Mouse (Mus musculus) liver, adult 2 months (tissue): ENCODE results near the gene Tmem143. TPM values are rescaled to one million over a fixed set of nuclear protein-coding genes. Genes with fewer than 3 reads are reported as not detected.

Source experiments
- DNase-seq: peaks from one replicate; pipeline ENCODE4 v3.0.0-alpha.2; 2011; ENCODE audit warnings: low read depth, low spot score; ENCODE audit errors: extremely low read depth
- H3K27ac ChIP-seq: fragments of 200-500 bp; replicated peaks from 2 replicates; pipeline ENCODE4 v1.5.1; 2012; ENCODE audit warnings: low read depth, mild to moderate bottlenecking, control low read depth, inconsistent platforms, low read length; ENCODE audit not compliant: insufficient read depth
- H3K27me3 ChIP-seq: fragments of 200-500 bp; 2 replicates; pipeline ENCODE4 v1.6.1; 2012; ENCODE audit warnings: mild to moderate bottlenecking, moderate library complexity, low read length, inconsistent platforms; ENCODE audit not compliant: control insufficient read depth, insufficient read depth
- H3K36me3 ChIP-seq: fragments of 200-500 bp; 2 replicates; pipeline ENCODE4 v1.6.1; 2012; ENCODE audit warnings: low read length, inconsistent platforms; ENCODE audit not compliant: control insufficient read depth, insufficient read depth
- H3K4me1 ChIP-seq: fragments of 200-500 bp; 2 replicates; pipeline ENCODE4 v1.6.1; 2011; ENCODE audit warnings: low read length; ENCODE audit not compliant: control insufficient read depth, insufficient read depth
- H3K4me3 ChIP-seq: fragments of 200-500 bp; 2 replicates; pipeline ENCODE4 v1.5.1; 2011; ENCODE audit warnings: low read depth, mild to moderate bottlenecking, control low read depth, low read length, moderate library complexity; ENCODE audit not compliant: insufficient read depth
- H3K79me2 ChIP-seq: fragments of 200-500 bp; 2 replicates; pipeline ENCODE4 v1.6.1; 2012; ENCODE audit warnings: inconsistent platforms, mild to moderate bottlenecking, low read length, moderate library complexity; ENCODE audit not compliant: control insufficient read depth, insufficient read depth
- H3K9ac ChIP-seq: fragments of 200-500 bp; 2 replicates; pipeline ENCODE4 v1.6.1; 2012; ENCODE audit warnings: low read depth, mild to moderate bottlenecking, control low read depth, inconsistent platforms, low read length
- CTCF ChIP-seq: fragments of 200-500 bp; IDR thresholded peaks from 2 replicates; pipeline ENCODE4 v1.5.1; 2011; ENCODE audit warnings: low read depth, low read length, control low read depth
- POLR2A ChIP-seq: fragments of 200-500 bp; IDR thresholded peaks from 2 replicates; pipeline ENCODE4 v1.6.1; 2011; ENCODE audit warnings: low read length, control low read depth; ENCODE audit not compliant: insufficient read depth; ENCODE audit errors: extremely low read depth
- WGBS: fragments of 180-500 bp; shearing (Covaris S2); methylation state at CpG from one replicate; pipeline ENCODE4 v1.1.7; 2018; 5-methylcytosine and 5-hydroxymethylcytosine counted together
- polyA plus RNA-seq: library from polyadenylated mRNA; depleted of rRNA; stranded (reverse); fragments of >200 nt; gene quantifications from 2 replicates; pipeline ENCODE4 v1.2.3, GENCODE M21; 2012
- total RNA-seq: library from RNA; depleted of rRNA; stranded (reverse); fragments of >200 nt; gene quantifications from 2 replicates; pipeline ENCODE4 v1.2.3, GENCODE M21; 2014

Gene Tmem143
- total and polyA plus RNA-seq, 2 experiments, result 16.6 to 59.5 TPM

- 97% methylated on average over 5 of the region's 5 CpGs for WGBS
- Histone ChIP-seq H3K4me1 (no peaks in the 10 kb centered on the region), H3K79me2 (no peaks in the 10 kb centered on the region), H3K27ac (no peak overlapping the region), H3K27me3 (no peaks in the 10 kb centered on the region), H3K9ac (no peak overlapping the region), H3K36me3 (peaks cover 5% of the 10 kb centered on the region; the same call in 1 of the 2 replicates), H3K4me3 (no peak overlapping the region)
- TF ChIP-seq CTCF (no peak), POLR2A (no peak)
- DNase-seq, result no peak
Observed at GRCm38 (mm10) chr7:45915011-45915410, 18.3 kb downstream of the Tmem143 start.

DNA sequence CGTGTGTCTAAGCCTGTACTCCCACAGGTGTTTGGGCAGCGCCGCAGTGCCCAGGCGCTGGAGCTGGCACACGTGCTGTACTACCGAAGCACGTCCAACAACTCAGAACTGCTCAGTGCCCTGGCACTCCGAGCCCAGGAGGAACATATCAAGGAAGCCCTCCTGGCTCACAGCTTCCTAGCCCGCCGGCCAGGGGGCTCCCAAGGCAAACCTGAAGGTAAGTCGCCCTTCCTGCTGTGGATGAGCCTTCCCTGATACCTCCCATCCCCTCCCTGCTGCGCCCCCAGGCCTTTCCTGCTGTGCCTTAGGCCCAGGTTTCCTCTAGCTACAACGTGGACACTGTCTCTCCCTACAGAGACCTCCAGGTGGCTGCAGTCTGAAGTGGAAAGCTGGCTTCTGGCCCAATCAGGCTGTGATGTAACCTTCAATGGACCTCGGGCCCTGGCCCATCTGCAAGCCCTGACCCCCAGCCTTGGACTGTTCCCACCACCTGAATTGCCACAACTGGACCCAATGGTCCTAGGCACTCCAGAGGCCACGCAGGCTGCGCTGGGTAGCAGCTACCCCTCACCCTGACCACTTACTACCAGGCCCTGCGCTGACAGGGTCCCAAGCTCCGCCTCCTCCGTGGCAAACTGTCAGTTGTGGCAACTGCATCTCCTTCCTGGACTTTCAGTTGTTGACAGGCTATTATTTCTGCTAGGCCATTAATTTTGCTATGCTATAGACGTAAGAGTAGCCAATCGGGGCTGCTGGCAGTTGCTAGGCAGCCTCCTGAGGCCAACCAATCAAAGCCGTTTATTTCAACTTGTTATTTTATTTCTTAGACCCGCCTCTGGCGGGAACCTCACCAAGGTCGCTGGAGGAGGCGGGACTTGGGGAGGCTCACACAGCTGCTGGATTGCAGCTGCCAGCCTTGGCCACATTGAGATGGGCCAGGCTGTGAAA is 19.6 kb downstream of the Tmem143 start:
- WGBS, result 72% methylated on average over 26 of the region's 26 CpGs
- peak overlapping the region; percentile 29; the same call in 1 of the 2 replicates for H3K4me3 ChIP-seq
- H3K27ac ChIP-seq, result no peak overlapping the region
- H3K9ac ChIP-seq, result peak overlapping the region; percentile 16; the same call in 1 of the 2 replicates
- no peaks in the 10 kb centered on the region for H3K27me3 ChIP-seq
- no peaks in the 10 kb centered on the region for H3K4me1 ChIP-seq
- no peaks in the 10 kb centered on the region for H3K79me2 ChIP-seq
- peaks cover 5% of the 10 kb centered on the region; the same call in 1 of the 2 replicates for H3K36me3 ChIP-seq
- no peak for TF ChIP-seq CTCF
- no peak for TF ChIP-seq POLR2A
- no peak for DNase-seq

DNA sequence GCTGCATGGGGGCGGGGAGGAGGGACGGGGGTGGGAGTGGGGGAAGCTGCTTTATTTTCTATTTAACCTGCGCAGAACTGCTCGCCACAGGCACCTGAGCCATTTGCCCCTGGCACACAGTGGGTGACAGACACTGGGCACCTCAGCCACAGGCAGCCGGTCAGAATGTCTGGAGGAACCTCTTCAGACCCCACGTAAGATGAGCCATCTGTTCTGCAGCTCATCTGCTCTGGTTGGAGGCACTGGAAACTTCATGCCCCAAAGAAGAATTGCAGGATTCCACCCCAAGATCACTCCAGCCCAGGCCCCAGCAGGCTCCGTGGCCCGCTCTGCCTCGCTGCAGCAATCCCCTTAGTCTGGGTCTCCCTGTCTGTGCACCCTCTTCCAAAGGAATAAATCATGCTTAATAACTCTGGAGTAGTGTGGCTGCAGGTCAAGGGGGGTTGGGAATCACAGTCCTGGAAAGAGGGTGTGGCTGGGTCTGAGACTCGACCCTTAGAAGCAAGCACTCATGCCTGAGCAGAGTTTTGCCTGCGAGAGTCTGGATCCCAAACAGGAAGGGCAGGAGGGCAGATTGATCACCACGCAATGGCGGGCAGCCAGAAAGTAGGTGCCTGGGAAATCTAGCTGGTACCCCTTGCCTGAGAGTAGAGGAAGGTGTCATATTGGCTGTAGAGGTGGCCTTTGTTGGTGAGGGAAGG is 20.4 kb downstream of the Tmem143 start:
- Histone ChIP-seq H3K36me3 (peaks cover 2% of the 10 kb centered on the region; the same call in 1 of the 2 replicates), H3K27me3 (no peaks in the 10 kb centered on the region), H3K9ac (no peak overlapping the region), H3K27ac (no peak overlapping the region), H3K4me1 (no peaks in the 10 kb centered on the region), H3K79me2 (no peaks in the 10 kb centered on the region), H3K4me3 (no peak overlapping the region)
- TF ChIP-seq POLR2A, result no peak
- TF ChIP-seq CTCF, result no peak
- no peak for DNase-seq
- 69% methylated on average over 13 of the region's 13 CpGs for WGBS

- TF ChIP-seq CTCF (no peak), POLR2A (no peak)
- H3K36me3 ChIP-seq, result peaks cover 2% of the 10 kb centered on the region; the same call in 1 of the 2 replicates
- no peak overlapping the region for H3K4me3 ChIP-seq
- H3K9ac ChIP-seq, result no peak overlapping the region
- DNase-seq, result no peak
- no peaks in the 10 kb centered on the region for H3K27me3 ChIP-seq
- no peaks in the 10 kb centered on the region for H3K79me2 ChIP-seq
- 94% methylated on average over 15 of the region's 15 CpGs for WGBS
- H3K27ac ChIP-seq, result no peak overlapping the region
- no peaks in the 10 kb centered on the region for H3K4me1 ChIP-seq
Observed at GRCm38 (mm10) chr7:45917926-45918325, 21.2 kb downstream of the Tmem143 start.

DNA sequence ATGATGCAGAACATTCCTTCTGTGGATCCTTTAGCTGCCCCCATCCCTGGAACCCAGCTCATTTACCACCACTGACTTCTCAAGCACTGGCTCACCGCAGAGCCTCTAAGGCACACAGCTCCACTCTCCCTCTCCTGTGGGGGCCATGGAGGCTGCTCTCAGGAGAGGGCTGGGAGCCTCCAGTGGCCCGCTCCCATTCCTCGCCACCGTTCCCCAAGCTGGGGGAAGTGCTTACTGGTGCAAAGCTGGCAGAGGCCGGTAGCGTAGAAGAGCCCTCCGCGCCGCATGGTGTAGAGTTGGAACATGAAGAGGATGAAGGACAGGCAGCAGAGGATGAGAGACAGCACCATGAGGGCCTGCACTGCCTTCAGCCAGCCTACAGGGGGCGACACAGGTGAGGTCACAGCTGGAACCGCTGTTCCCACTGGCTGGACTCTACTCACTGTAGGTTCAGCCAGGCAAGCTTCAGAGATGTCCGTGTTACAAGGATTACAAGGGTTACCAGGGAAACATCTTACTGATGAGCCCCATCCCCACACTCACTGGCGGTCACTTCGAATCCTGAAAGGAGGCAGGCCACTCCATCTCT is 22.4 kb downstream of the Tmem143 start:
- DNase-seq, result no peak
- Histone ChIP-seq H3K27ac (no peak overlapping the region), H3K9ac (no peak overlapping the region), H3K36me3 (no peaks in the 10 kb centered on the region; the same call in 1 of the 2 replicates), H3K27me3 (no peaks in the 10 kb centered on the region), H3K4me1 (no peaks in the 10 kb centered on the region), H3K79me2 (no peaks in the 10 kb centered on the region), H3K4me3 (no peak overlapping the region)
- 70% methylated on average over 14 of the region's 14 CpGs for WGBS
- TF ChIP-seq POLR2A, result no peak
- peak; percentile 67 for TF ChIP-seq CTCF
